Mouse (Mus musculus) cerebellum, adult (tissue): ENCODE measurements around the gene Kcng4.

Experiments
- ATAC-seq: cut with Nextera tagmentation; 2 replicates; pipeline ENCODE4 v1.9.2; 2017; ENCODE audit warnings: mild to moderate bottlenecking, moderate library complexity, mixed read lengths; ENCODE audit not compliant: insufficient number of reproducible peaks, low FRiP score, low TSS enrichment

Gene Kcng4

GRCm38 (mm10) chr8:119617586-119617985 lies 17.9 kb downstream of the Kcng4 start:
- no peak for ATAC-seq

- ATAC-seq: no peak
Observed at GRCm38 (mm10) chr8:119616811-119617210, 18.7 kb downstream of the Kcng4 start.

- ATAC-seq: no peak
Observed at GRCm38 (mm10) chr8:119616358-119616757, 19.1 kb downstream of the Kcng4 start.

- ATAC-seq: no peak
Observed at GRCm38 (mm10) chr8:119615096-119615495, 20.4 kb downstream of the Kcng4 start.

- no peak for ATAC-seq
Observed at GRCm38 (mm10) chr8:119612471-119612870, 23.0 kb downstream of the Kcng4 start, which contains the start of gene Adad2. Adad2 (plus strand) TSS chr8:119612747.

GRCm38 (mm10) chr8:119606224-119606623 lies 29.3 kb downstream of the Kcng4 start:
- ATAC-seq: no peak

- peak; percentile 80 for ATAC-seq
Observed at GRCm38 (mm10) chr8:119604996-119605395, 30.5 kb downstream of the Kcng4 start, which contains the start of gene Taf1c. Taf1c (minus strand) TSS chr8:119605222.

- ATAC-seq: no peak
Observed at GRCm38 (mm10) chr8:119604398-119604803, 31.1 kb downstream of the Kcng4 start.

- no peak for ATAC-seq
Observed at GRCm38 (mm10) chr8:119603771-119604170, 31.7 kb downstream of the Kcng4 start.

- no peak for ATAC-seq
Observed at GRCm38 (mm10) chr8:119591456-119591855, 44.0 kb downstream of the Kcng4 start.

- no peak for ATAC-seq
Observed at GRCm38 (mm10) chr8:119590348-119590747, 45.1 kb downstream of the Kcng4 start.

GRCm38 (mm10) chr8:119588844-119589243 lies 46.6 kb downstream of the Kcng4 start:
- no peak for ATAC-seq

- ATAC-seq: no peak
Observed at GRCm38 (mm10) chr8:119588321-119588720, 47.2 kb downstream of the Kcng4 start.

GRCm38 (mm10) chr8:119585901-119586300 lies 49.6 kb downstream of the Kcng4 start:
- no peak for ATAC-seq

- ATAC-seq: no peak
Observed at GRCm38 (mm10) chr8:119580441-119581161, 54.9 kb downstream of the Kcng4 start.

- no peak for ATAC-seq
Observed at GRCm38 (mm10) chr8:119579096-119579495, 56.4 kb downstream of the Kcng4 start.

- no peak for ATAC-seq
Observed at GRCm38 (mm10) chr8:119575366-119575726, 60.1 kb downstream of the Kcng4 start.

- peak; percentile 83 for ATAC-seq
Observed at GRCm38 (mm10) chr8:119574437-119575365, 60.8 kb downstream of the Kcng4 start, which contains the start of the genes Hsdl1 and Dnaaf1. Hsdl1 (minus strand) TSS chr8:119575183. Dnaaf1 (plus strand) TSS chr8:119575235.
